Mouse (Mus musculus): ENCODE measurements at regions not wholly inside any gene's neighbourhood (a gene's known extent, or its start where the extent isn't known, plus 50 kb on each side); places are given as distances from the start of the nearest gene placed in this dataset.

- DNase-seq (ENCODE audit: low spot score in 2 of 2): no peak
- no peak for TF ChIP-seq CTCF (conservative IDR thresholded peaks at IDR 0.05)
- no peak overlapping the region for H3K27ac ChIP-seq
- no peak overlapping the region for H3K4me3 ChIP-seq
Observed at GRCm38 (mm10) chr11:12658847-12659246, 194.1 kb upstream of the Cobl start.

- no peak for DNase-seq (ENCODE audit: low spot score in 2 of 2)
- H3K27ac ChIP-seq: no peak overlapping the region
Observed at GRCm38 (mm10) chr11:12656450-12656849, 191.7 kb upstream of the Cobl start.

More at GRCm38 (mm10) chr11:12656450-12656849, 191.7 kb upstream of the Cobl start:
- TF ChIP-seq CTCF (conservative IDR thresholded peaks at IDR 0.05): no peak
- no peak overlapping the region for H3K4me3 ChIP-seq
